Mouse (Mus musculus): ENCODE results near the gene Cers1.

The Cers1 gene

DNA sequence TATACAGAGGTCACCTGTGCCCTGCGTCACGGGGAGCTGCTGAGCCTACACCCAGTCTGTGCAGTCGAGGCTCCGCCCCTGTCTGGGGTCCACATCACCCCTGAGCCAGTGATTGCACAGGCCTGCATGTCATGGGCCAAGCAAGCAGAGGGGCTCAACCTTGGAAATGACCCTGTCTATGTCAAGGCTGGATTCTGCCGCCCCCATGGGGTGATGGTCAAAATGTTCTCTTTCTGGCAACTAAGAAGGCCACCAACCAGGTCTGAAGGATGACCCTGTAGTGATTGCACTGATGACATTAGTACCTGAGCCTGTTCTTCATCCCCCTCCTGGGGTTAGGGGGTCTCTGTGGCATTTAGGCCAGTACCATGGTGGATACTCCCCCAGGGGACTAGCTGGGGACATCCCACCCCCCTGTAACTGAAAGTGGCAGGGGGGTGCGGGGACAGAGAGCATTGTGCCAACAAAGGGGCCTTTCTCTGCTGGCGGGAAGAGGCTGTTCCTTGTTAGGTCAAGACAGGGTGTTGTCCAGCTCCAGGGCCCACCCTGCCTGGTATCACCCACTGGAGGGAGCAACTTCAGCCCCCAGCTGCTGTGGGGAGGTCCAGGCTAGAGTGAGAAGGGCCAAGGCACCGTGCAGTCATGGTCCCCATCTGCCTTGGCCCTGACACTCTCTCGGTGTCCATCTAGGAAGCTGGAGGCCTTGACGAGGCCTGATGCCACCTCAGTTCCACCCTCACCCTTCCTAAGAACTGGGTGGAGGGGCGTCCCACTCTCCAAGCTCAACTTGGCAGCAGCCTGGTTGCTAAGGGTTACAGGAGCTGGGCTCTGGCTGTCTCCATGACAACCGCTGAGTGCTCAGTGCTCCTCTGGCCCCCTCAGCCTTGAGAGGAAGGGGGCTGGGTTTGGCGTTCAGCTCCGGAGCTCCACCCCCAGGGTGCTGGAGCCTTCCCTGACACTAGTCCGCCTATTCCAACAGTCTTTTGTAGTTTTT lies 1.2 kb downstream of the Cers1 start:
- peak; percentile 80 for DNase-seq

DNA sequence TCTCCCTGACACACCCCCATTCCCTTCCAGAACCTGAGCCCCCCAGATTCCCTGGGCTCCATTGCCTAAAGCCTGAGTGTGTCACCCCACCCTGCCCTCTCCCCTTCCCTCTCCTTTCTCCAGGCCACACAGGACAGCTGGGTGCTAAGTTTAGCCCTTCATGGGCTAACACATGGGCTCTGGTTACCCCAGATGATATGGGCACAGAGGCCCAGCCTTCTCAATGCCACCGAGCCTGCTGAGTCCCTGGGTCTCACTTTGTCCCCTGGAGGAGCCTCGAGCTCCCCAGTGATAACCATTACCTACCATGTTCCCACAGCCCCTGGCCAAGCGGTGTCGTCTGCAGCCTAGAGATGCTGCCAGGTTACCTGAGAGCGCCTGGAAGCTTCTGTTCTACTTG lies 2.3 kb downstream of the Cers1 start:
- DNase-seq, result no peak

DNA sequence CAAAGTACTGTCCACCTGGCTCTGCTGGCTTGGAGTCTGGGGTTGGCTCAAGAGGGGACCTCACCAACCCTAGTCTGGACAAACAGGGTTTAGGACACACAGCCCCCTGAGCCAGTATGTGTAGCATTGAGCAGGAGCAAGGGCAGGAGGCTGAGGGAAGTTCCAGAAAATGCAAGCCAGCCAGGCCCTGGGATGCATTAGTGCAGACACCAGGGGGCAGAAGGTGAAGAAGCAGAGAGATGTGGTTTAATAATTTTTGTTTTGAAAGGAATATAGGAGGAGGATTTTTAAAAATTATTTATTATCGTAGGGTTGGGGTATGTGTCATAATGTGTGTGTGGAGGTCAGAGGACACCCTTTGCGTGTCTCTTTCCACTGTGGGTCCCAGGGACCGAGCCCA lies 8.1 kb downstream of the Cers1 start:
- no peak for DNase-seq

DNA sequence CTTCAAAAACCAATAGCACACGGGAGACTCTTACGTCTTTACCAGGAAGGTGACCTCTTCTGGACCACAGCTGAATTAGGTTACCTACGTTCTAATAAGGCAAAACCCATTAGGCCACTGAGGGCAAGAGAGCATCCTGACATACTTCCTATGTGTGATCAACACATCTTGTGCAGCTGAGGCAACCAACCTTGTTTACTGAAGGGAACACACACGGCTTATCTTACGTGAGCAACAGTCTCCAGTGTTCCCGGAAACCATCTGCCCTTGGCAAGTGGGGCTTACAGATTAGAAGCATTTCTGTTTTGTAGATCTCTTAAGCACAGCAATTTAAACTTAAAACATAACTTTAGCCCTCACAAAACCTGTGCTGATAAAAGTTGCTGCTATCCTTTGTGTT lies 11.9 kb downstream of the Cers1 start:
- DNase-seq, result no peak

DNA sequence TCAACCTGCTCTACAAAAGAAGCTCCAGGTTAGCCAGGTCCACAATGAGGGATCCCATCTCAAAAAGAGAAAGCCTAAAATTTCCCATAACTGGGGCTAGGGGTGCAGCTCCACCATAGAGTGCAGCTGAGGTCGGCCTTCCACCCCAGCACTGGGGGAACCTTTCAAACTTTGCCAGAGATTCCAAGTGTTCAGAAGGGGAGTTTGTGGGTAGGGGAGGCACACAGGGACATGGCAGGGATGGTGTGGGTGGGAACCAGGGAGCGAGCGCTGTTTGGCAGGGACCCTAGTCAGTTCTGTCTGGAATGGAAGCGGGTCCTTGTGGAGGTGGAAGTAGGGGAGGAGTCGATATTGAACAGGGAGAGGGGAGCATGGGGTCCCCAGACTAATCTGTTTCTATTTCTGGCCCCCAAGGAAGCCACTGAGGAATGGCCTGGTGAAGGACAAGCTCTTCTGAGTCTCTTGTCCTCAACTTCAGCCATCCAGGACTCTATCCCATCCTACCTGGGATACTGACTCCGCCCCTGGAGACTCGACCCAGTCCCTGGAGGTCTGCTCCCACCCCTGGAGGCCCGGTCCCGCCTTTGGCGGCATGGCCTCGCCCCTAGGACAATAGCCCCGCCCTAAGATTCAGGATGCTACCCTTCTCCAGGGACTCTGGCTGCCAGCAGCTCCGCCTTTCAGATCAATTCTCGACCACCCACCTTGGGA lies 13.7 kb downstream of the Cers1 start, which contains the start of gene Gdf1:
Gene Gdf1 (plus strand): TSS at position 694 of the 711 bp plus-strand sequence.
- DNase-seq, result no peak

DNA sequence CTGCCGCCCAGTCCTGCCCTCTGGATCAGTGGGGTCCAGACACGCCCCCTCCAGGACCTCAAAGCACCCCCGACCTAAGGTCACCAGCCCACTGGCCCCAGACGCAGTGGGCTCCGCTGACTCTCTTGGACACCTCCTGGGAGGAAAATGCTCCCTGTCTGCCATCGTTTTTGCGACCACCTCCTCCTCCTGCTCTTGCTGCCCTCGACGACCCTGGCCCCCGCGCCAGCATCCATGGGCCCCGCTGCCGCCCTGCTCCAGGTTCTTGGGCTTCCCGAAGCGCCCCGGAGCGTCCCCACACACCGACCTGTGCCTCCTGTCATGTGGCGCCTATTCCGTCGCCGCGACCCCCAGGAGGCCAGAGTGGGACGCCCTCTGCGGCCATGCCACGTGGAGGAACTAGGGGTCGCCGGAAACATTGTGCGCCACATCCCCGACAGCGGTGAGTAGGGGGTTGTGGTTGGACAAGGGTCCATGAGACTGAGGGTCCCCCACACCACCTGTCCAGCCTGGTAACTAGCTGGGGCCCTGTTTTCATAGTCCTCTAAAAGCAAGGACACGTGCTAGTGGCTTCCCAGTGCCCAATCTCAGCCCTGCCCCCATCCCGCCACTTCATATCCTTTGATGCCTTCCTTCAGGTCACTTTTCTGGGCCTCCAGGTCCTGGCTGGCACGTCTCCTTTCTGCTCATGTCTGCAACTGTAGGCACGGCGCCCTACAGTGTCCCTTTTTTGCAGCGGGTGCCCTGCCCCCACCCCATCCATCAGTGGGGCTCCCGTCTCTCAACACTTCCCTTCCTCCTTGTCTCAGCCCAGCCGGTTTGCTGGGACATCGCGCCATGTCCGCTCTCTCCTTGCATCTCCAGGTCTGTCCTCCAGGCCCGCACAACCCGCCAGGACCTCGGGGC lies 14.5 kb downstream of the Cers1 start:
- DNase-seq, result peak; percentile 49

DNA sequence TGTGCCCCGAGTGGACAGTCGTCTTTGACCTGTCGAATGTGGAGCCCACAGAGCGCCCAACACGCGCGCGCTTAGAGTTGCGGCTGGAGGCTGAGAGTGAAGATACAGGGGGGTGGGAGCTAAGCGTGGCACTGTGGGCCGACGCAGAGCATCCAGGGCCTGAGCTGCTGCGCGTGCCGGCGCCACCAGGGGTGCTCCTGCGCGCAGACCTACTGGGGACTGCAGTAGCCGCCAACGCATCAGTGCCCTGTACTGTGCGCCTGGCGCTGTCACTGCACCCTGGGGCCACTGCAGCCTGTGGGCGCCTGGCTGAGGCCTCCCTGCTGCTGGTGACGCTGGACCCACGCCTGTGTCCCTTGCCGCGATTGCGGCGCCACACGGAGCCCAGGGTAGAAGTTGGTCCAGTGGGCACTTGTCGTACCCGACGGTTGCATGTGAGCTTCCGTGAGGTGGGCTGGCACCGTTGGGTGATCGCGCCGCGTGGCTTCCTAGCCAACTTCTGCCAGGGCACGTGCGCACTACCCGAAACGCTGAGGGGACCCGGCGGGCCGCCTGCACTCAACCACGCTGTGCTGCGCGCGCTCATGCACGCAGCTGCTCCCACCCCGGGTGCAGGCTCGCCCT lies 15.3 kb downstream of the Cers1 start:
- peak; percentile 77 for DNase-seq

DNA sequence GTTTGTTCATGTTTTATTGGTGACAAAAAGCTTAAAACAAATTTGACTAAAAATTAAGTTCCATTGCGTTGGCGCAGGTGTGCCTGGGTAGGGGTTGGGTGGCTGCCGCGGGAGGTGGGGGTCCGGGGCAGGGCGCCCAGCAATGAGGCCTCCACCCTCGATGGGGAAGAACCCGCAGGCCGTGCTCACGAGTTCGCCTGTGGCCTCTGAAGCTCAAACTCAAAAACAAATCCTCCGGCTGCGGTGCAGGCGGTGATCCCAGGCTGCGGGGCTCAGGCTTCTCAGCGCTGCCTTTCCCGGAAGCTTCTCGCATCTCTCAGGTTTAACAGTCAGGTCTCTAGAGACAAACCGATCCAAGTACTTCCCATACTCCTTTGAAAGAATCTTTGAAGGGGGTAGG lies 16.0 kb downstream of the Cers1 start:
- DNase-seq, result peak; percentile 33

DNA sequence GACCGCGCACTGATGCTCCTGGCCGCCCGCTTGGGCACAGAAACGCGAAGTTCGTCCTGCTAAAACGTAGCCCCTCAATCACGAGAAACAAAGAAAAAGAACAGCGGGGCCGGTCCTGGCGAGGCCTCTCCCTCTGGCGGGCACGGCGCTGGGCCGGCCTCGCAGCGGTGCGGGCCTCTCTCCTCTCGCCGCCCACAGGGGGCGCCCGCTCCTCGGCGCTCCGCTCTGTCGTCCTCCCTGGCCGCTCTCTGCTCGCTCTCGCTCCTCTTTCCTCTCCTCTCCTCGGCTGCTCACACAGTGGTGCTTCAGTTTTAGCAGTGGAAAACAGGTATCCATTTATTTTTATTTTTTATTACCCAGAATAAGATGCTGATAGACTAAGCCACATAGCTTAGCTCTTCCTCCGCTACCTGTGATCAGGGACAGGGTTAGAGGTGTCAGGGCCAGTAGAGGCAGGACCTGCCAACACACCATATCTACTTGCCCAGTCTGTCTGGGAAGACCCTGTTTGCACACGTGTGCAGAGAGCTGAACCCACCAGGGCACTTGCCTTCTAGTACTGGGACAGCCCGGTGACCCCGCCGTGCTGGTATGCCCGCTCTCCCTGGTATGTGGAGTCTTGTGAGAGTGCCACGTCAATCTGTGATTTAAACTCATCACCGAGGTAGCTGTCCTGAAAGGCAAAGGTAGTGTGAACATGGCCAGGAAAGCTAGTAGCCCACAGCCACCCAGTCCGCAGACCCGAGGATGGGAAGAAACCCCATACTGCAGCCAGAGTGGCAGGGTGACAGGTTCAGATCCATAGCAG lies 16.7 kb downstream of the Cers1 start:
- DNase-seq, result peak; percentile 87

DNA sequence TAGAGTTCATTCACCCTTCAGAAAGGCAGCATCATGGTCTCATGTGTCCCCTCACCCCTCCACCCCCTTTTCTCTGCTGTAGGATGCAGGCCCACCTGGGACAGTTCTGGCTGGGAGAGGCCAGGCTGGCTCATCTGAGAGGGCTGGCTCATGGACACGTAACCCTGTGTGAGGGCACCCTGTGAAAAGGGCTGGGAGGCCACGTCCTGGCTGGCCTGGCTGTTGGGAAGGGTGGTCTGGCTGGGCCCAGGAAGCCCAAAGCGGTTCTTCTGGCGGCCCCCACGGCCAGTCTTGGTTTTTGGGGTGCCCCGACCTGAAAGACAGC lies 17.3 kb downstream of the Cers1 start:
- DNase-seq, result no peak

DNA sequence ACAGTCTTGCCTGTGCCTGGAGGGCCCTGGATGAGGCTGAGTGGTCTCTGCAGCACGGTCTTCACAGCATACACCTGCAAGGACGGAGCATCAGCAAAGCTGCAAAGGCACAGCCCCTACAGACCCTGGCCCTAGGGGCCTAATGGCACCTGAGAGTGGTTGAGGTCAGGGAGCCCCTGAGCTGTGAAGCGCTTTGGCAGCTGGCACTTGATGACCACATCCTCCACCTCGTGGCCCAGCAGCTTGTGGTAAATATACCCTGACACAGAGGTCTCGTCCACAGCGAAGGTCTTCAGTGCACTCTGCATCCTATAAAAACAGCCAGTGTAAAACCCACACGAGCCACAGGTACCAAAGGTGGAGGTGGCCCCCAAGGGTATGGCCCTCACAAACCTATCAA lies 23.4 kb downstream of the Cers1 start:
- DNase-seq, result no peak

DNA sequence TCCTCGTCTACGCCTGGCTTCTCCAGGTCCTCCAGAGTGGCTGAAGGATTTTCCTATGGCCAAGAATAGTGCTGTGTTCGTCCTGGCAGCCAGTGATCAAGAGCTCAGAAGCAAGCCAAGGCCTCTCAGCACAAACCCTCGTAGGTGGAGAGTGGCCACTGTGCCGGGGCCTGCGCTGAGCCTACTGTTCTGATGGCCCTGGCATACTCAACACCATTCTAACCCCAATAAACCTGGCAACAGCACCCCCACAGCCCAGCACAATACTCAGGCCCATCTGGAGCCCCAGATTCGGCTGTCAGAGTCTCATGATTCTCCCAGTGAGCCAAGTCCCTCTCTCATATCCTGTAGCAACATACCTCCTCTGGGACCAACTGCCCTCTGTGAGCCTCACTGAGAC lies 25.1 kb downstream of the Cers1 start:
- DNase-seq, result no peak

DNA sequence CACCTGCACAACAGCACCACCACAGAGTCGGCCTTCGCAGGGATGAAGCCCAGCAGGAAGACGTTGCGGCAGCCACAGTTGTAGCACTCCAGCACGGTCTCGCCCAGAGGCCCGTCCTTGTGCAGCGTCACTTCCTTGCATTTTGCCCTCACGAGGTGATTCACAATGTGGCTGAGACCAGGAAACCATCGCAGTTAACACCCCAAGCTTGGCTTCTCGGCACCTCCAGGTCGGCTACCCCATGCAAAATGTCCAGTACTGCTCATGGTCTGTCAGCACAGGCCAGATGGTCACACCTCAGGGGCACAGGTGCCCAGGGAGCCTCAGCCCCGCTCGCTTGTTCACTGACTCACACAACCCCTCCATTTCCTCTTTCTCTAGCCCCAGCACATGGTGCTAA lies 26.4 kb downstream of the Cers1 start:
- no peak for DNase-seq

DNA sequence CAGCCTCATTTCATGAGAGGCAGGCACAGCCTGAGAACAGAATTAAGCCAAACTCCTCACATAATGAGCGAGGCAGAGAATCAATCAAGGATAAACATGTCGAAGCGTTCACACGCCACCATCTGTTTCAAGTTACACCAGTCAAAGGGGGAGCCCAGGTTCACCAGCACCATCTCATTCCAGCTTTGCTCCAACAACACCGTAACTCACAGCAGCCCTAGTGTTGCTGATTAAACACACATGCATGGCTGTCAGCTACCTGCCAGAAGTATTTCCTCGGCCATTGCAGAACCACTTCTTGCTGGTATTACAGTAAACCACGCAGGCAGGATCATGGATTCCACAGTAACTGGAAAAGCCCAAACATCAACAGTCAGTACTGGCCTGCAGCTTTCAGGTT lies 27.5 kb downstream of the Cers1 start:
- no peak for DNase-seq

DNA sequence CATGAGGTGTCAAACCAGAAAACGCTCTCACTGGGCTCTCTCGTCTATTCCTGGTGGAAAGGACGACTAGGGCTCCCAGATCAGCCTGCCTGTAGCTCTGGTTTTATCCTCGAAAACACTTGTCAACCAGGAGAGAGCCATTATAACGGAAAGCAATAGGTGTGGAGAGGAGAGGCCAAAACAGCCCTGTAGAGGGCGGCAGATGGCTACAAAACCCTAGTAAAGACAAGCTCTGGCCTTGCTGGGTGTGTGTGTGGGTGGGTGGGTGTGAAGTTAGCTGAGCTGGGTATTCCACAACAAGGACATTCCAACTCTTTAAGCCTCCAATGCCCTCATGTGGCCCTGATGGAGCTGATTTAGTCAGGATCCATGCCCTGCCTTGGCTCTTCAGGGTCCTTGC lies 28.1 kb downstream of the Cers1 start:
- DNase-seq, result peak; percentile 45

DNA sequence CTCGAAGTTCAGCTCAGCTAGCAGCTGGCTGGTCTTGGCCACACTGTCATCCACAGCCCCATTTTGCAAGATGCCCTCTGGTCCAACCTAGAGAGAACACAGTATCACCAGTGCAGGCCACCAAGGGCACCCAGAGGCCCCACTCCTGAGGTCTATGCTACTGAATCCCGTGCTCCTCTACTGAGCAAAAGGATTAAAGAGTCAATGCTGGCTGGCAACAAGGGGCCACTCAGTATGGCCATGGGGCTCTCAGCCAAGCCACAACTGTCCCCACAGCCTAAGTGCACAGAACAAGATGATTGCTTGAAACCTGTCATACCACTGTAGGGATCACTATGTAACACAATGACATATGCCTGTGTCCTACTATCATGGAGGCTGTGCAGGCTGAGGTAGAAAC lies 28.7 kb downstream of the Cers1 start:
- DNase-seq, result no peak

DNA sequence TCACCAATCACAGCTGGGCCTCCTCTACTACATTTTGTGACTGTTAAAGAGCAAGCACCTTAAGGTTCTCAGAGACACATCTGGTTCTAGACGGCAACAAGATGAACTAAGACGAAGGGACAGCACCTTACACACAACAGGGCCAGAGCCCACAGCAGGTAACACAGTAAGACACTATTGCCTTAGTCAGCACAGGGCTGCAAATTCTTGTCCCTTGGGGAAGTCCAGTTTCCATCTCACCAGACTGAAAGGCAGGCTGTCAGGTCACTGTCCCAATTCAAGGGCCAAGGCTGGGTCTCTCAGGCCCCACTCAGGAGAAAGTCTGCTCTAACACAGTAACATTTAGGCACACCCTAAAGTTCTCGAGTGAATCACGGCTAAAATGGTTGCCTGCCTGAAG lies 31.9 kb downstream of the Cers1 start:
- no peak for DNase-seq

DNA sequence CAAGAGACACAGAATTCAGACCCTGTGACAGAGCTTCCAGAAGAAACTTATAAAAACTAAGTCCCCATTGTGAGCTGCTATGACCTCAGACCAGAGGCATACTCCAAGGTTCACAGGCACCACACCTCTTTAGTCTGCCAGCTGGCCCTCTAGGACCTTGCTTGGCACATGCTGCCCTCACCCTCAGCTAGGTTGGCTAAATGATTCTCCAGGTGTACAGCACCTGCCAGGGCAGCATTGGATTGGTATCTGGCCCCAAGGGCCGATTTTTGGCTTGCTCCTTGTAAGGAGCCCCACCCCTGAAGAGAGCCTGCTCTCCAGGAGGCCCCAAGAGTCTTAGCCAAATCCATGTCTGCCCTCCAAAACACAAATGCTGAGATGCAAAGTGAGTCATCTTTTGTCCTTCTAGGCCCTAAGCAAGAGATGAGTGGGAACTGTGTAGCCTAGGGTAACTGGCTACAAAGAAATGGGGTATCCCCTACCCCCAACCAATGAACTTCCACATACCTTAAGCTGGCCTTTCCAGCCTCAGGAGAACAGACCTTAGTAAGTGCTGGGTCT lies 32.4 kb downstream of the Cers1 start:
- DNase-seq, result no peak

DNA sequence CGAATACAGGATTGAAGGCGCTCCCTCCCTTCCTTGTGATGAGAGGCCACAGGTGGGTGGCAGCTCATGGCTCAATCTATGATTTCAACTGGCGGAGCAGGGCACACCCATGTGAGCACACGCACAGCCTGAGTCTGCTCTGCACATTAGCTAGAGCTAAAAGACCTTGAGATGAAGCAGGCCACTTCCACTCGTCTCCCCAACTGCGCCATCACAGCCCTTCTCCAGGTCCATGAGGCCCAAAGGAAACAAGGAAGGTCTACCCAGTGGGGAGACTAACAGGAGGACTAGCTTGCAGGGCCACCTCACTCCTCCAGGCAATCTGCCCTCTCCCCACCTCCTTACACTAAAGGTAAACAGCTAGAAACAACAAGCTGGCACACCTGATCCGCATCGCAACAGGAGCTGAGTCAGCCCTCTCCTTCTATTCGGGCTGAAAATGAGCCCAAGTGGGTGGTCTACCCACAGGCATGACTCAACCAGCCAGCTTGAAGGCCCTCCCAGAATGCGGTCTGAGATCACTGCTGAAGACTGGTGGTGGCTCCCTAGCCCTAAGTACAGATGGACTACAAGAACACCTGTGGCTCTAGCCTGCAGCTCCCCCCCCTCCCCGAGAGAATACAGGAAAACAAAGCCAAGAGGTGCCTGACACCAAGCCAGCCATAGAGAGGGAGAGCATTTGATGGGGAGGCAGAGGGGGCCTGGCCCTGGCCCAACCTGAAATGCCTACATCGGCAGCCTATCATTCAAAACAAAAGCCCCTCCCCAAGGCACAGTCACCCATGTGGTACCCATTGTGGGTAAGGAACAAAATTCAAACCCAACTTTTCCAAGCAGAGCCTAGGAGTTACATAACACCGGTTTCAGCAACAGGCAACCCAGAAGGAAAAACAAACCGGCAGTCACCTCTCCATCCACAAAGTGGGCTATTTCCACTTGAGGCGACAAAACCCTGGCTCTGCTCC lies 35.7 kb downstream of the Cers1 start:
- no peak for DNase-seq

DNA sequence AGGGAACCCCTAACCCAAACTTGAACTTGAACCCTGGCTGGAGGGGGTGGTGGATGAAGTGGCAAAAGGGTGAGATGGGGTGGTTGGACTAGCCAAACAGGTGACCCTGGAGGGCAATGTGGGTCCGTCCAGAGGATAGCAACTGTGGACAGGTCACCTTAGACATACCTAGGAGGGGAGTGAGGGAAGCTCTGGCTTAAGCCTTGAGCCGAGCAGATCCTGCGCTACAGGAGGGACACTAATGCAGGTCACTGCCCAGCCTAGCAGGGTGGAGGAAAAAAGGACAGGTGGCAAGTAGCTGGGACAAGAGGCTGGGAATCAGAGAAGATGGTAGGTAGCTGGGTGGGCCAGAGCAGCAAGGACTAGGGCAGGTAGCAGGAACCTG lies 36.4 kb downstream of the Cers1 start:
- DNase-seq, result no peak

Measured in right cerebral cortex, postnatal 4 days (tissue).